Mouse (Mus musculus) C2C12 (cell line): ENCODE results near the gene Golga4.

Experiments
- CEBPB ChIP-seq: IDR thresholded peaks from one replicate; pipeline ENCODE4 v1.6.1; 2011; ENCODE audit warnings: low read depth, mild to moderate bottlenecking, control low read depth, moderate library complexity
- CTCF ChIP-seq: IDR thresholded peaks from one replicate; pipeline ENCODE4 v1.5.1; 2011; ENCODE audit not compliant: control insufficient read depth, insufficient read depth, insufficient read length
- MAX ChIP-seq: IDR thresholded peaks from one replicate; pipeline ENCODE4 v1.6.1; 2011; ENCODE audit warnings: mild to moderate bottlenecking, control low read depth
- USF1 ChIP-seq: IDR thresholded peaks from one replicate; pipeline ENCODE4 v1.6.1; 2011; ENCODE audit warnings: low read depth, mild to moderate bottlenecking, control low read depth, moderate library complexity

GRCm38 (mm10) chr9:118487096-118487395 is 19.0 kb upstream of the Golga4 start:
- TF ChIP-seq CTCF (no peak), USF1 (no peak), CEBPB (no peak), MAX (no peak)
